Mouse (Mus musculus) C2C12 (cell line): ENCODE measurements around the gene Grik3. TPM values are rescaled to one million over a fixed set of nuclear protein-coding genes. Genes with fewer than 3 reads are reported as not detected.

Source experiments
- H3K27me3 ChIP-seq: one replicate; pipeline ENCODE4 v1.6.1; 2011; ENCODE audit not compliant: control insufficient read depth, insufficient read depth, insufficient read length
- H3K36me3 ChIP-seq: one replicate; pipeline ENCODE4 v1.6.1; 2011; ENCODE audit not compliant: control insufficient read depth, insufficient read depth
- H3K4me3 ChIP-seq: one replicate; pipeline ENCODE4 v1.5.1; 2011; ENCODE audit warnings: mild to moderate bottlenecking, control low read depth; ENCODE audit not compliant: poor library complexity, insufficient read depth, severe bottlenecking
- H3K79me2 ChIP-seq: one replicate; pipeline ENCODE4 v1.6.1; 2011; ENCODE audit not compliant: control insufficient read depth, insufficient read depth
- H3K79me3 ChIP-seq: one replicate; pipeline ENCODE4 v1.6.1; 2011; ENCODE audit warnings: low read depth, control low read depth
- H3ac ChIP-seq: one replicate; pipeline ENCODE3; 2011; ENCODE audit warnings: low read depth; ENCODE audit not compliant: control insufficient read depth, insufficient read length
- CEBPB ChIP-seq: IDR thresholded peaks from one replicate; pipeline ENCODE4 v1.6.1; 2011; ENCODE audit warnings: low read depth, mild to moderate bottlenecking, control low read depth, moderate library complexity
- CTCF ChIP-seq: IDR thresholded peaks from one replicate; pipeline ENCODE4 v1.5.1; 2011; ENCODE audit not compliant: control insufficient read depth, insufficient read depth, insufficient read length
- FOSL1 ChIP-seq: IDR thresholded peaks from one replicate; pipeline ENCODE4 v1.8.0; 2011; ENCODE audit warnings: mild to moderate bottlenecking, low read length; ENCODE audit not compliant: poor library complexity, insufficient read depth, severe bottlenecking
- MAX ChIP-seq: IDR thresholded peaks from one replicate; pipeline ENCODE4 v1.6.1; 2011; ENCODE audit warnings: mild to moderate bottlenecking, control low read depth
- MYOD1 ChIP-seq: IDR thresholded peaks from one replicate; pipeline ENCODE4 v1.6.1; 2011; ENCODE audit warnings: low read depth; ENCODE audit not compliant: control insufficient read depth, insufficient read length
- MYOG ChIP-seq: IDR thresholded peaks from one replicate; pipeline ENCODE4 v1.6.1; 2011; ENCODE audit not compliant: control insufficient read depth, insufficient read length; ENCODE audit errors: extremely low read depth
- USF1 ChIP-seq: IDR thresholded peaks from one replicate; pipeline ENCODE4 v1.6.1; 2011; ENCODE audit warnings: low read depth, mild to moderate bottlenecking, control low read depth, moderate library complexity
- polyA plus RNA-seq: library from polyadenylated mRNA; unstranded; fragments of >200 nt; fragmentation: generic; extraction: Trizol; gene quantifications from one replicate; pipeline ENCODE4 v1.2.1, GENCODE M21; 2012; ENCODE audit warnings: missing spikeins

The Grik3 gene
- polyA plus RNA-seq, 1 experiment: 0.01 TPM

DNA sequence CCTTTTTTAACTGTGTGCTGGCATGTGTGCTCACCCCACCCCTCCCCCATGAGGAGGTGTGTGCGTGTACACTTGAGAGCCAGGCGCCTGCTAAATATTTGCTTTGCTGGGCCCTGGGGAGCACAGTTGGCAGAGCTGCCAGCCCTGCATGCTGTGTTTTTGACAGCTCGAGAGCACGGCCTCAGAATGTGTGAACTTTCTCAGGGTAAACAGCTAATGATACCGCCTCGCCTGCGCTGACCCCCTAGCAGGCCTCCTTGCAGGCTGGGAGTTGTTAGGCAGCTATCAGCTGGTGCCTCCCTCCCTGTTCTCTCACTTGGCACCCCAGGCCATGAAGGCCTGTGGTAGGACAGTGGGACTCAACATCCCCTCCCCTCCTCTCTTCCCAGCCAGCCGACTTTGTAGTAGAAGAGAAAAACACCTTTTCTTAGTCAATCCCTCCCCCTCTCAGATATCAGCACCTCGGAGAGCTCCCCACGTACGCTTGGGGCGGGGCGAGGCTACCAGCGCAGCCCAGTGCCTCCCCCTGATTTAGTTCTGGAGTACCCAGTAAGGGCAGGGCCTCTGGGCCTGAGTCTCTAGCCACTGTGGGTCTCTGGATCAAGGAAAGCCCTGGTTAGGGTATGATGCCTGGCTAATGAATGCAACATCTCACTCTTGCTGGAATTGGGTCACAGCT is 99.9 kb downstream of the Grik3 start:
- H3K36me3 ChIP-seq: no peaks in the 10 kb centered on the region
- H3ac ChIP-seq: no peak overlapping the region
- H3K79me3 ChIP-seq: no peaks in the 10 kb centered on the region
- H3K4me3 ChIP-seq: no peak overlapping the region
- H3K27me3 ChIP-seq: no peaks in the 10 kb centered on the region
- H3K79me2 ChIP-seq: no peaks in the 10 kb centered on the region
- TF ChIP-seq USF1 (no peak), MAX (no peak), FOSL1 (no peak)

DNA sequence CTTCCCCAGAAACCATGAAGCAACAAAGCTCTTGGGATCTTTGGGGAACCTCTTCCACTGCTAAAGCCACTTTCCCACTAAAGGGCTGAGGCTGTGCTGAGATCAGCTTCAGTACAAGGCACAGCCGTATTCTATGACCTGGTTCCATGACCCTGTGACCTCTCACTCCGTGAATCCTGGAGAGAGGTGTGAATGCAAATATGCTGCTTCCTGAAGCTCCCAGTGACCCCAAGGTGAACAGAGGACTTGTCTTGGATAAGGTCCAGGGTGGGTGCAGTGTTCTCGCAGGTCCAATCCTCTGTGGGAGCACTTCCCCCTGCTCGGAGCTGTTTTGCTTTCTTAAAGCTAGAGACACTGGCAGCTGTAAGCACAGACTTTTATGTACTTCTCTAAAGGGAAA is 102.2 kb downstream of the Grik3 start:
- Histone ChIP-seq H3K36me3 (no peaks in the 10 kb centered on the region), H3K79me2 (no peaks in the 10 kb centered on the region), H3K4me3 (no peak overlapping the region), H3K27me3 (no peaks in the 10 kb centered on the region), H3K79me3 (no peaks in the 10 kb centered on the region), H3ac (no peak overlapping the region)
- TF ChIP-seq MYOG (no peak), MAX (no peak), USF1 (no peak), FOSL1 (no peak), MYOD1 (no peak), CTCF (no peak), CEBPB (no peak)

GRCm38 (mm10) chr4:125595011-125595410 is 104.5 kb downstream of the Grik3 start:
- Histone ChIP-seq H3K79me3 (no peaks in the 10 kb centered on the region), H3K27me3 (no peaks in the 10 kb centered on the region), H3K79me2 (no peaks in the 10 kb centered on the region), H3K4me3 (no peak overlapping the region), H3K36me3 (no peaks in the 10 kb centered on the region), H3ac (no peak overlapping the region)
- no peak for TF ChIP-seq CEBPB

GRCm38 (mm10) chr4:125598677-125599076 is 108.2 kb downstream of the Grik3 start:
- no peaks in the 10 kb centered on the region for H3K79me2 ChIP-seq
- no peaks in the 10 kb centered on the region for H3K79me3 ChIP-seq
- H3ac ChIP-seq: no peak overlapping the region
- TF ChIP-seq CTCF (no peak), FOSL1 (no peak), MYOD1 (no peak), MYOG (no peak), MAX (no peak), USF1 (no peak), CEBPB (no peak)
- no peak overlapping the region for H3K4me3 ChIP-seq
- H3K27me3 ChIP-seq: no peaks in the 10 kb centered on the region
- H3K36me3 ChIP-seq: no peaks in the 10 kb centered on the region

DNA sequence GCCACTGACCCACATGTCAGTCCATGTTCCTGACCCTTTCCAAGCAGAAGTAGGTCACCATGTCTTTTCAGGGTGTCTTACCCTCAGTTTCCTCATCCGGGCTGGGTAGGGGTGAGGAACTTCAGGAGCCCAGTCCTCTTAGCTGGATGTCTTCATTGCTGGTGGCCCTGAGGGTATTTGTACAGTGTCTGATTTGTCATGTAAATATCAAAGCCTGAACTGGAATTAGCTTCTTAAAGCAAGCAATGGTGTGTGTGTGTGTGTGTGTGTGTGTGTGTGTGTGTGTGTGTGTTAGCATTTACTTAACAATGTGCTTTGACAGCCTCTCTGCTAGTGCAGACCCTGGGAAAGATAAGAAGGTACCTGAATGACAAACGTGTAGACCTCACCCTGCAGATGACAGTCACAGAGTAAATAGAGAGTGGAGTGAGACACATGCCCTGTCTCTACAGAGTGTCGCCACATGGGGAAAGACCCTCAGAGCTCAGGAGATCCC is 109.1 kb downstream of the Grik3 start:
- H3K79me2 ChIP-seq: no peaks in the 10 kb centered on the region
- H3K36me3 ChIP-seq: no peaks in the 10 kb centered on the region
- no peak overlapping the region for H3K4me3 ChIP-seq
- H3K79me3 ChIP-seq: no peaks in the 10 kb centered on the region
- no peak overlapping the region for H3ac ChIP-seq
- H3K27me3 ChIP-seq: no peaks in the 10 kb centered on the region
- TF ChIP-seq MYOD1 (no peak), USF1 (no peak), MYOG (no peak), CTCF (no peak), CEBPB (no peak), MAX (no peak), FOSL1 (no peak)

DNA sequence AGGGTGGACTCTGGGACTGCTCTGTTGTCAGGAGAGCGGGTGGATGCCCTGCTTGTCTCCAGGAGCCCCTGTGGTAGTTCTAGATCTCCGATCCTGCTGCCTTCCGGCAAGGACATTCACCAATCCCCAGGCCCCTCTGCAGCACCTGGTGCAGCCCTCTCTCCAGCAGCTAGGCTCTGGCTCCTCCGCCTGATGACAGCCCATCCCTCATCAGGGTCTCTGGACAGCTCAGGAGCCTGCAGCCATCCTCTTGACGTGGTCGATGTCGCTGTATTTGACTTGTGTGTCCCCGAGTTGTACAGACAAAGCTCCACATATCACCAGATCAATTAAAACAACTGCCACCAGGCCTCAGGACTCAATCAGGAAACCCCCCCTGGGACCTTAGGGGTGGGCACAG is 110.1 kb downstream of the Grik3 start:
- Histone ChIP-seq H3K36me3 (no peaks in the 10 kb centered on the region), H3K79me2 (no peaks in the 10 kb centered on the region), H3K27me3 (no peaks in the 10 kb centered on the region), H3ac (no peak overlapping the region), H3K79me3 (no peaks in the 10 kb centered on the region), H3K4me3 (no peak overlapping the region)
- no peak for TF ChIP-seq MYOG
- TF ChIP-seq MAX: no peak
- TF ChIP-seq CEBPB: no peak
